Mouse (Mus musculus): ENCODE data around the gene Olfr695.

DNA sequence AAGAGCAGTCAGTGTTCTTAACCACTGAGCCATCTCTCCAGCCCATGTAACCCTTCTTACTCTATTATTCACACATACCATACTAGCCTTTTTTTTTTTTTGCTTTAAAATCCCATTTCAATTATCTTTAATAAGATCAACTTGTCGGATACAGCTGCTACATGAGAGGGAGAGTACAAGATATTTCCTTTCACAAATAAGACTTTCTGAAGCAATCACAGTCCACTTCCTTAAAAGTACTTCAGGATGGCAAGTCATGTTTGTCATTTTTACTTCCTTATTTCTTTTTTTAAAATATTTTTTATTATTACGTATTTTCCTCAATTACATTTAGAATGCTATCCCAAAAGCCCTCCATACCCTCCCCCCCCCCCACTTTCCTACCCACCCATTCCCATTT, 42.6 kb upstream of the Olfr695 start:
- TF ChIP-seq CTCF (IDR thresholded peaks at IDR 0.05; ENCODE audit: borderline replicate concordance, control insufficient read depth, extremely low read depth, insufficient read depth, low read length, poor library complexity) = no peak
- no peak for TF ChIP-seq POLR2A (IDR thresholded peaks at IDR 0.05; ENCODE audit: control insufficient read depth, extremely low read depth, insufficient read depth, low read length, poor library complexity)
